Mouse (Mus musculus) forebrain, embryonic 10.5 days (tissue): ENCODE data around the gene Sik1. TPM values are rescaled to one million over a fixed set of nuclear protein-coding genes. Genes with fewer than 3 reads are reported as not detected.

Source experiments
- DNase-seq: peaks from one replicate; pipeline ENCODE4 v3.0.0-alpha.2; 2017; ENCODE audit warnings: low spot score; ENCODE audit errors: extremely low spot score
- H3K27ac ChIP-seq: fragments of 300-500 bp; sonication (generic); 2 replicates; pipeline ENCODE4 v1.5.1; 2016; ENCODE audit warnings: mild to moderate bottlenecking
- H3K27me3 ChIP-seq: fragments of 300-500 bp; sonication (generic); 2 replicates; pipeline ENCODE4 v1.6.1; 2016; ENCODE audit warnings: mild to moderate bottlenecking; ENCODE audit not compliant: poor library complexity, severe bottlenecking
- H3K36me3 ChIP-seq: fragments of 300-500 bp; sonication (generic); replicated peaks from 2 replicates; pipeline ENCODE4 v1.6.1; 2016; ENCODE audit warnings: mild to moderate bottlenecking, moderate library complexity
- H3K4me1 ChIP-seq: fragments of 300-500 bp; sonication (generic); 2 replicates; pipeline ENCODE4 v1.6.1; 2016
- H3K4me3 ChIP-seq: fragments of 300-500 bp; sonication (generic); 2 replicates; pipeline ENCODE4 v1.5.1; 2016; ENCODE audit warnings: mild to moderate bottlenecking, moderate library complexity
- H3K9me3 ChIP-seq: fragments of 300-500 bp; sonication (generic); 2 replicates; pipeline ENCODE4 v1.6.1; 2016; ENCODE audit warnings: mild to moderate bottlenecking, moderate library complexity
- WGBS: fragments of 180-500 bp; shearing (Covaris S2); methylation state at CpG from one replicate; pipeline ENCODE4 v1.1.7; 2016; 5-methylcytosine and 5-hydroxymethylcytosine counted together
- polyA plus RNA-seq: library from polyadenylated mRNA; unstranded; fragments of >200 nt; fragmentation: Nextera tagmentation; extraction: Ambion mirVana; gene quantifications from 2 replicates; pipeline ENCODE4 v1.2.1, GENCODE M21; 2016

The Sik1 gene
- polyA plus RNA-seq, 1 experiment from 2014 or later = 10.0 TPM

DNA sequence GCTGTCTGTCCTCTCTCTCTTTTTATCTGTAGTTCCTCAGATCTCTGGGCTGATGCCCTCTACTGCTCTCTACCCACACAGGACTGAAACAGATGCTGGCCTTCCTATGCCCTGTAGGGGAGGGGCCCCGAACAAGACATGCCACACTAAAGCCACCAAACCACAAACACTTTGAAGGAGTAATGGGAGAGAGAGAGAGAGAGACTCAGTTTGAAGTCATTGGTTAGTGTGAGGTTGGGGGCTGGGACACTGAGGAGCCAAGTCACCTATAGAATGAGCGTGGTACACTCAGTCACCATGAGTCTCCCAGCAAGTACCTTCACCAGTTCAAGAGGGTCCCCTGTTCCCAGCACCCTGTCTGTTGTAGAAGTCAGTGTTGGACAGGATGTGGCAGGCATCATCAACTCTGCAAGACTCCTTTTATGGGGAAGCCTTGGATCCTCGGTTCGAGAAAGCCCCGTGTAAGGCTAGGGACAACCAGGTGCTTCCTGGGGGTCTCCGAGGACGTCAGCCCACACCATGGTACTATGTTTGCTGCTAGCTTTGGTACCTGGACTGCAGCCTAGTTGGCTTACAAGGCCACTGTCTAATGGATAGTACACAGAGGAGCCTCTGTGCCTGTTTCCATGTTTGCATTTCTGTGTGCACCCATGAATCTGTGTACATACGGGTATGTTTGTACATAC, 17.7 kb upstream of the Sik1 start:
- Histone ChIP-seq H3K36me3 (no peaks in the 10 kb centered on the region), H3K9me3 (no peaks in the 10 kb centered on the region), H3K4me1 (peaks cover 55% of the 10 kb centered on the region), H3K4me3 (no peak overlapping the region), H3K27me3 (no peaks in the 10 kb centered on the region), H3K27ac (0 out of 2 replicates have a peak overlapping the region, but pooled peaks have one; percentile 8)
- no peak for DNase-seq
- WGBS = 94% methylated on average over 8 of the region's 8 CpGs

DNA sequence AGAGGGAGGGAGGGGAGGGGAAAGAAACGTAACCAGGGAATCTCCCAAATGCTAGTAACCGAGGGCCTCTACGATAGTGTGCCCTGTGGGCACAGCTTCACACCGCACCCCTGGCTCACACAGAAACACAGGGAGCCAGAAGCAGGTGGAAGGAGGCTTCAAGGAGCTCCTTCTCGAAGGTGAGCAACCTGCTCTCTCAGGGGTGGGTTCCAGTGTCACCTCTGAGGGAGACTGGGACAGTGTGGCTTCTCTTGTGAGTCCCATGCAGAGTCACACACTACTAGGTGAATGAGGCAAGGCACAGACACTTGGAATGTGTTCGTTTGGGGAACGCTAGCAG, 17.2 kb upstream of the Sik1 start:
- Histone ChIP-seq H3K36me3 (no peaks in the 10 kb centered on the region), H3K9me3 (no peaks in the 10 kb centered on the region), H3K27ac (0 out of 2 replicates have a peak overlapping the region, but pooled peaks have one; percentile 8), H3K4me3 (no peak overlapping the region), H3K4me1 (peaks cover 52% of the 10 kb centered on the region), H3K27me3 (no peaks in the 10 kb centered on the region)
- WGBS = 78% methylated on average over 7 of the region's 7 CpGs
- DNase-seq = no peak

DNA sequence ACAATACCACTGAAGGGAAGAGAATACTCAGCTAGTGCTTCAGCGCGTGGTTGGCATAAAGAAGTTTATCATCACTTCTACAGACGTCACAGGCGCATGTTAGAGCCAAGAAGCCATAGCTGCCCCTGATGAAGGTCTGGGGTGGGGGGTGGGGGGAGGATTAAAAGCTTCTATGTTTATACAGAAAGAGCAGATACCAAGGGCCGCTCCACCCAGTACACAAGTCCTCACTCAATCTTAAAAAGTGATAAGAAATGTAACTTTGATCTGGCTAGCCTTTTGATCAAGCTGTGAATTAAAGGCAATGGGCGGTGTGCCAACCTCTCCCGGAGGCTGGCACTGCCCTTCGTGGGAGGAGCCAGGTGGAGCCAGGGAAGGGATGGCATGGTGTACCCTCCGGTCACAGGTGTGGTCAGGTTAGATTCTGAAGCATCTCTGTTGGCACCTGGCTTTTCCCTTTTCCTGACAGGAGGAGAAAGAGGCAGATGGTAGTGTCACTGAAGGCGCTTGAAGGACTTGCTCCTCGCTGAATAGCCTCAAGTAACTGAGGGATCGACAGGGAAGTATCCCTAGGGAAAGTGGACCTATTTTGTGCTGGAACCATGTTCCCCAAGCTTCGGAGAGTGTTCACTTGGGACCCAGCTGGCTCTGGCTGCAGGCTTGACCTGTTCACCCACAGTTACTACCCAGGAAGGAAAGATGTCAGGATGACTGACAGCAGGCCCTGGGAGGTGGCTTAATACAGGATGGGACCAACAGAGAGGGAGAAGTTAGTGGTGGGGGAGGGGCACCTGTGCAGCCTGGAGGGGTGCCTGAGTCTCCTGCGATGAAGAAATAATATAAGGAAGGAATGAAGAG, 16.6 kb upstream of the Sik1 start:
- H3K4me3 ChIP-seq = no peak overlapping the region
- H3K27me3 ChIP-seq = no peaks in the 10 kb centered on the region
- DNase-seq = no peak
- 87% methylated on average over 14 of the region's 14 CpGs for WGBS
- H3K36me3 ChIP-seq = no peaks in the 10 kb centered on the region
- peaks cover 46% of the 10 kb centered on the region for H3K4me1 ChIP-seq
- H3K9me3 ChIP-seq = no peaks in the 10 kb centered on the region
- H3K27ac ChIP-seq = no peak overlapping the region

DNA sequence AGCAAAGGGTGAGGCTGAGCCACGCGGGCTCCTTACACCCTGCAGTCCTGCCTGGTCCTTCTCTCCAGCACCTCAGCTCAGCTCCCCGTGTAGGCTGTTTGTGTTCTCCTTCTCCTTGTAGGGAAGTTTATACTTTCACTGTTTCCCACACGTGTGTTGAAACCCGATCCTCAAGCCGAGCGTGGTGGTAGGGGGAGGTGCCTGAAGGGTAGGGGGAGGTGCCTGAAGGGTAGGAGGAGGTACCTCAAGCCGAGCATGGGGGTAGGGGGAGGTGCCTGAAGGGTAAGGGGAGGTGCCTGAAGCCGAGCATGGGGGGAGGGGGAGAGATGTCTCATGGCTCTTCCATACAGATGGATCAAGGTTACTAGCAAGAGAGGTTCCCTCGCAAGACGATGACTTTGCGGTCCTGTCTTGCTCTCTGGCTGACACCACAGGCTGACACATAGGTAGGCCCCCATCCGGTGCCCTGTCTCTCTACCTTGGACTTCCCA, 15.4 kb upstream of the Sik1 start:
- H3K27me3 ChIP-seq = no peaks in the 10 kb centered on the region
- no peaks in the 10 kb centered on the region for H3K36me3 ChIP-seq
- DNase-seq = no peak
- H3K9me3 ChIP-seq = no peaks in the 10 kb centered on the region
- peaks cover 38% of the 10 kb centered on the region for H3K4me1 ChIP-seq
- WGBS = 31% methylated on average over 13 of the region's 13 CpGs
- H3K27ac ChIP-seq = peak overlapping the region; percentile 64; the same call in 1 of the 2 replicates
- H3K4me3 ChIP-seq = peak overlapping the region; percentile 18; the same call in 1 of the 2 replicates

DNA sequence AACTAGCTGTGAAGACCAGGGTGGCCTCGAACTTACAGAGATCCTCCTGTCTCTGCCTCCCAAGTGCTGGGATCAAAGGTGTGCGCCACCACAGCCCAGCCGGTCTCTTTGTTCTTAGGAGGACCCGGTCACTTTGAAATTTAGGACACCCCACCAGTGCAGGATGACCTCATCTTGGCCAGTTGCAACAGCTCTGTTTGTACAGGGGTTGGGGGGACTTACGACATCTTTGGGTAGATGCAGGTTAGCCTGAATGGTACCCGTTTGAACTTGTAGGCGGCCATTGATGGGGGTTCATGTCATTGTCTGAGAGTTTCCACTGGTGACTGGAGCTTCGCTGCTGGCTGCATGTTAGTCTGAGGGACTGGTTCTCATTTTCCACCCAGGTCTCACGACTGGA, 14.8 kb upstream of the Sik1 start:
- 77% methylated on average over 9 of the region's 9 CpGs for WGBS
- no peaks in the 10 kb centered on the region for H3K27me3 ChIP-seq
- H3K36me3 ChIP-seq = no peaks in the 10 kb centered on the region
- H3K4me3 ChIP-seq = peak overlapping the region; percentile 18; the same call in 1 of the 2 replicates
- no peaks in the 10 kb centered on the region for H3K9me3 ChIP-seq
- DNase-seq = no peak
- H3K27ac ChIP-seq = peak overlapping the region; percentile 64; the same call in 1 of the 2 replicates
- H3K4me1 ChIP-seq = peaks cover 41% of the 10 kb centered on the region

DNA sequence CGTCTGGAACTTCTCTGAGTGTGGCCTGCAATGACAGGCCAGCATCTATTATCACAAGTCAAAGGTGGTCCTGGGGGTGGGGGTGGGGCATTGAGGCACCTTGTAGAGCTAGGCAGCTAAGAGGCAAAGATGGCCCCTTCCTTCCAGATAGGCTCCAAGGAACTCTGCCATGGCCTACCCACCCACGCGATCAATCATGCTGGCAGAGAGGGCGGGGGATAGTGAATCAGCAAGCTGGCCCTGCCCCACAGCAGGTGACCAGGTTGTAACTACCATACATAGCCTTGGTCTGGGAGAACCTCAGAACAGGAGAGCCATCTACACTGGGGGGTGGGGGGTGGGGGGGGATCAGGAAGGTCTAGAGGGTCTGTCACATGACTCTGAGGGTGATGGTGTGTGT, 12.5 kb upstream of the Sik1 start:
- Histone ChIP-seq H3K27ac (no peak overlapping the region), H3K36me3 (no peaks in the 10 kb centered on the region), H3K4me3 (no peak overlapping the region), H3K9me3 (no peaks in the 10 kb centered on the region), H3K4me1 (peaks cover 38% of the 10 kb centered on the region), H3K27me3 (no peaks in the 10 kb centered on the region)
- 87% methylated on average over 4 of the region's 4 CpGs for WGBS
- no peak for DNase-seq

DNA sequence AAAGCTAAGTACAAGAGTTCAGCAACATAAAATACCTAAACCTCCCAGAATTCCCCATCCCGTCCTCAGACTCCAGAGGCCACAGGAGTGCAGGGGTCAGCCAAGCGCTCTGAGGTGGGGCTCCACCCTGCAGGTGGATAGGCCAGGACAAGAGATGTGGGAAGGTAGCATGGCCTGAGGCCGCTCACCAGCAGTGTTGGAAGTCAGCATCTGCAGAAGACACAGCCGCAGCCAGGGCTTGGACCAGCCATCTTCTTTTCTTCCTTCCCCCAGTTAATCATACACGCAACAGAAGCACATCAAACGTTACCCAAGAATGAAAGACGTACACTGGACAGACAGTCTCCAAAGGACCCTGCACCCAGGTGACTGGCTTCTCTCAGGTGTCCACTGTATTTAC, 11.5 kb upstream of the Sik1 start:
- no peak overlapping the region for H3K4me3 ChIP-seq
- H3K36me3 ChIP-seq = no peaks in the 10 kb centered on the region
- no peaks in the 10 kb centered on the region for H3K27me3 ChIP-seq
- H3K9me3 ChIP-seq = no peaks in the 10 kb centered on the region
- no peak overlapping the region for H3K27ac ChIP-seq
- peaks cover 28% of the 10 kb centered on the region for H3K4me1 ChIP-seq
- DNase-seq = no peak
- WGBS = 96% methylated on average over 7 of the region's 7 CpGs

DNA sequence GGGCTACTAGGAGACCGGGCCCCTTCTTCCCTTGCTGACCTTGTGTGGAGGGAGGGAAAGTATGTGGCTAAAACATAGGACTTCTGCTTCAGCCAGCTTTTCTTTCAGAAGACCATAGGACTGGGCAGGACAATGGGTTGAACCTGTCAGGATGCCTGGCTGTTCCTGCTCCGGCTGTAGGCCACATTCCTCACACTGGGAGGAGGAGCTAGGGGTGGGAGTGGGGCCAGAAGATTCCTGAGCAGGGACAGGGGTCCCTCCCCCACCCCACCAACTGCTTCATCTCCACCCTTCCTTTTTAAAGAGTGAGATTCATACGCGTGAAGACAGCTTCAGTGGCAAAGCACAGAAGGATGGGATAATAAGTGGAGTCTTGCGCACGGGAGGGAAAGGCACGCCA, 10.0 kb upstream of the Sik1 start:
- DNase-seq = no peak
- Histone ChIP-seq H3K4me1 (peaks cover 20% of the 10 kb centered on the region), H3K36me3 (no peaks in the 10 kb centered on the region), H3K27ac (no peak overlapping the region), H3K27me3 (no peaks in the 10 kb centered on the region), H3K4me3 (no peak overlapping the region), H3K9me3 (no peaks in the 10 kb centered on the region)
- WGBS = 83% methylated on average over 7 of the region's 7 CpGs

DNA sequence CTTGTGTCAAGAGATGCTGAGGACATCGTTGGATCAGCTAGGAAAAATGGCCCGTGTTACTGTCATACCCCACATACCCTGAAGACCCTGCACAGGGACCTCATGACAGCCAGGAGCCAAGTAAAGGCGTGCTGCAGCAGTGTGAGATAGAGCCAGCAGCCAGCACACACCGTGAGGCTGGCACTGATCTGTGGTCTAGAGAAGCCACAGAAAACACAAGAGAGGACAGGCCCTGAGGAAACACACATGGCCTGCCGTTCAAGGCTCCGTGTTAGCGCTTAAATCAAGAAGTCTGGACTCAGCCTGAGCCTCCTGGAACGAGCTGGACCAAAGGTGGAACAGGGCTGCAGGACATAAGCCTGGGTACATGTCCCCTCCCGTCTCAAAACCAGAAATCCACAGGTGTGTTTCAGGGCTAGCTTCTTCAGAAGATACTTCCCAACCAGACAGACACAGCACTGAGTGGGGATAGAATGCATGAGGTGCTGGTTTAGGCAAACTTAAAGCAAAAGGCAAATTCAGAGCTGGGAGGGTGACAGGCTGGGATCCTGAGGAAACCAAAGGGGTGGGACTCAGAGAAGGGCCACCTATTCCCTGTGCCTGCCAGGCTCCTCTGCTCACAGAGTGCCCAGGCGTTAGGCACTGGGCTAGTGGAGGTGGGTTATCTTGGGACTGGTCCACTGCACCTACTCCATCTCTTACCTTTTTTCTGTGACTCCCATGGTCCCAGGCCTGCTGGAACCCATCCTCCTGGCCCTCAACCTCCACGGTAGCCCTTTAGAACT, 9.3 kb upstream of the Sik1 start:
- whole genome bisulfite sequencing = 84% methylated on average over 11 of the region's 11 CpGs
- no peak for DNase-seq
- H3K4me1 ChIP-seq = peaks cover 18% of the 10 kb centered on the region
- H3K9me3 ChIP-seq = no peaks in the 10 kb centered on the region
- no peaks in the 10 kb centered on the region for H3K36me3 ChIP-seq
- H3K4me3 ChIP-seq = no peak overlapping the region
- H3K27ac ChIP-seq = no peak overlapping the region
- no peaks in the 10 kb centered on the region for H3K27me3 ChIP-seq

DNA sequence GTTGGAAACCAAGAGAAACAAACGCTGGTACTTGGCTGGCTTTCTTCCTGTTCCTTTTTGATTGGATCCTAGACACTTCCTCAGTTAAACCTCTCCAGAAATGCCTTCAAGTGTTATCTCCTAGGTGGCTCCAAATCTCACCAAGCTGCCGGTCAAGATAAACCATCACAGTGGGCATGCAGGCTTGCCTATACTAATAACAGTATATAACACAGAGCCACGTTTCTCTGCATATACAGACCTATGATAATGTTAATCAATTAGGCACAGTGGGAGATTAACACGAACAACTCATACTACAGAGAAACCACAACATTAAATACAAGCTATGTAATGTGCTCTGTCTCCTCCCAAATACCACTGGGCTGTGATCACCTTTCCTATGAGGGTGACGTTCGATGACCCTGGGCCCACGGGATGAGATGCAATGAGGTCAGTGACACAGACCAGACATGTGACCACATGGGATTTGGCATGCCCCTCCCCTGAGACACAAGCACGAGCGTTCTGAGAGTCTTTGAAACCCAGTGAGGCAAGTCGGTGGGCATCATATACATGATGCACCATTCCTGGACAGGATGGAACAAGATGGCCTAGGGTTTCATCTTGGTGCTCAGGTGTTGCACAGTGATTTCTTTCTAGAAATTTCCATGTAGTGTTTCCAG, 7.7 kb upstream of the Sik1 start:
- WGBS = 86% methylated on average over 10 of the region's 10 CpGs
- Histone ChIP-seq H3K27ac (no peak overlapping the region), H3K4me1 (peaks cover 18% of the 10 kb centered on the region), H3K4me3 (no peak overlapping the region), H3K9me3 (no peaks in the 10 kb centered on the region), H3K36me3 (no peaks in the 10 kb centered on the region), H3K27me3 (no peaks in the 10 kb centered on the region)
- no peak for DNase-seq

DNA sequence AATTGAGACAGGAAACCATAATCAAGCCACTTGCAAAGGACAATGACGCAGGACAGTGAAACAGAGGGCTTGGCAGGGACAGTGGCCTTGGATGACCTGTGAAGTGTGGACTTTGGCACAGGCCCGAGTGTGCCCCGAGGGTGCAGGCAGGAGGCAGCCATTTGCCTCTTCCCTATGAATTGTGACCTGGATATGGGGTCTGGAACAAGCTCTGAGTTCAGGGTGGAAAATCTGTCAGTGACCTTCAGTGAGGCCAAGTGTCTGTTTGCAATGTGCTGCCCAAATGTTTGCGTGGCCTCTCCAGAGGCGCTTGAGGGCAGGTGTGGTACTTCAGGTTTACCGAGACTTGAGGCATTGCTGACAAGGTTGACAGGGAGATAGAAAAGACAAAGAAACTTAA, 6.5 kb upstream of the Sik1 start:
- no peaks in the 10 kb centered on the region for H3K36me3 ChIP-seq
- no peak overlapping the region for H3K27ac ChIP-seq
- peaks cover 27% of the 10 kb centered on the region for H3K4me1 ChIP-seq
- 87% methylated on average over 6 of the region's 6 CpGs for WGBS
- DNase-seq = no peak
- H3K9me3 ChIP-seq = no peaks in the 10 kb centered on the region
- no peak overlapping the region for H3K4me3 ChIP-seq
- no peaks in the 10 kb centered on the region for H3K27me3 ChIP-seq

DNA sequence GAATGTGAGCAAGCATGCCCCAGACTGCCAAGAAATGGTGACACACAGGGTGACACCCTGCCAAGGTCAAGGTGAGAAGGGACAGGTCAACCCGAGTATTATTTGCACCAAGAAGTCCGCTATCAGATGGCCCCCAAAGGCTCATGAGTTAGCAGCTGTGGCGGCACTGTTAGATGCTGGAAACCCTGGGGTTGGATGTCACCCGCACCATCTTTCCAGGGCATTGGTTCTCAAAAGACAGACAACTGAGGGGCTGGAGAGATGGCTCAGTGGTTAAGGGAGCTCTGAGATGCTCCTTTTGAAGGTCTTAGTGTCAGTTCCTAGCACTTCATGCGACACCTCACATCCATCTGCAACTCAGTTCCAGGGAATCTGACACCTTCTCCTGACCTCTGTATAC, 6.1 kb upstream of the Sik1 start:
- 91% methylated on average over 5 of the region's 5 CpGs for WGBS
- no peak overlapping the region for H3K4me3 ChIP-seq
- H3K27me3 ChIP-seq = no peaks in the 10 kb centered on the region
- H3K36me3 ChIP-seq = no peaks in the 10 kb centered on the region
- H3K4me1 ChIP-seq = peaks cover 32% of the 10 kb centered on the region
- no peak overlapping the region for H3K27ac ChIP-seq
- H3K9me3 ChIP-seq = no peaks in the 10 kb centered on the region
- no peak for DNase-seq
